Mouse (Mus musculus) intestine, embryonic 16.5 days (tissue): Measurements from ENCODE around the gene Fgd4. TPM values are rescaled to one million over a fixed set of nuclear protein-coding genes. Genes with fewer than 3 reads are reported as not detected.
"Not testable (repeated sequence)": the region's sequence is repeated elsewhere in the genome, so short reads cannot be mapped to it uniquely, and the experiment has no call there.

Experiments
- ATAC-seq: fragments of 200-750 bp; cut with Nextera tagmentation; 2 replicates; pipeline ENCODE4 v1.8.0; 2017; ENCODE audit warnings: moderate TSS enrichment, moderate library complexity
- H3K27ac ChIP-seq: fragments of 300-500 bp; sonication (generic); 2 replicates; pipeline ENCODE4 v1.5.1; 2014; ENCODE audit warnings: mild to moderate bottlenecking, low read length
- H3K27me3 ChIP-seq: fragments of 300-500 bp; sonication (generic); replicated peaks from 2 replicates; pipeline ENCODE4 v1.6.1; 2014; ENCODE audit warnings: low read length, control low read depth, mixed read lengths; ENCODE audit not compliant: control insufficient read depth, insufficient read depth
- H3K36me3 ChIP-seq: fragments of 300-500 bp; sonication (generic); 2 replicates; pipeline ENCODE4 v1.6.1; 2014; ENCODE audit warnings: low read length, control low read depth; ENCODE audit not compliant: control insufficient read depth, insufficient read depth
- H3K4me1 ChIP-seq: fragments of 300-500 bp; sonication (generic); 2 replicates; pipeline ENCODE4 v1.6.1; 2014; ENCODE audit warnings: low read length, control low read depth, mixed read lengths; ENCODE audit not compliant: control insufficient read depth, insufficient read depth
- H3K4me2 ChIP-seq: fragments of 300-500 bp; sonication (generic); 2 replicates; pipeline ENCODE4 v1.6.1; 2014; ENCODE audit warnings: low read depth, low read length, control low read depth
- H3K4me3 ChIP-seq: fragments of 300-500 bp; sonication (generic); 2 replicates; pipeline ENCODE4 v1.5.1; 2014; ENCODE audit warnings: mild to moderate bottlenecking, low read length
- H3K9ac ChIP-seq: fragments of 300-500 bp; sonication (generic); 2 replicates; pipeline ENCODE4 v1.6.1; 2014; ENCODE audit warnings: low read depth, low read length
- H3K9me3 ChIP-seq: fragments of 300-500 bp; sonication (generic); 2 replicates; pipeline ENCODE4 v1.6.1; 2016; ENCODE audit warnings: low read length, control low read depth; ENCODE audit not compliant: control insufficient read depth
- WGBS: fragments of 180-500 bp; shearing (Covaris S2); extraction: QIAGEN DNeasy Blood & Tissue Kit; methylation state at CpG from one replicate; pipeline ENCODE4 v1.1.7; 2014; 5-methylcytosine and 5-hydroxymethylcytosine counted together
- polyA plus RNA-seq: library from polyadenylated mRNA; unstranded; fragments of >200 nt; fragmentation: Nextera tagmentation; extraction: Ambion mirVana; gene quantifications from 2 replicates; pipeline ENCODE4 v1.2.1, GENCODE M21; 2015

Gene Fgd4
- polyA plus RNA-seq, 1 experiment from 2014 or later, result 13.0 TPM

DNA sequence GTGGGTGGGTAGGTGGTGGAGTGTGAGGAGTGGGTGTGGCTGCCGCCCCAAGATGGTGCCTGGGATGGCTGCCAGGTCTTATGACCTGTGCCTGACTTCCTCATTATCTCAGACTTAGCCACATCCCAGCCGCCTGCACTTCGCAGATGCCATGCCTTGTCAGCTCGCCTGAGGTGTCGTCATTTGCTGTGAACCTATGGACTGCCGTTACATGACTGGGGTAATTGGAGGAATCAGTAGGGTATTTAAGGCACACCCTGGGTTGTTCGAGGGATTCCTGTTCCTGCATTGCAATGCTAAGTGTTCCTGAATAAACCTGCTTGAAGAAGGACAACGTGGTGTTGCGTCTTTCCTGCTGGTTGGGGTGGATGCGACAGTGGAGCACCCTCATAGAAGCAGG lies 126.9 kb downstream of the Fgd4 start:
- H3K27me3 ChIP-seq, H3K9me3 ChIP-seq, H3K4me3 ChIP-seq, ATAC-seq, H3K4me1 ChIP-seq, H3K4me2 ChIP-seq, H3K36me3 ChIP-seq, H3K27ac ChIP-seq, H3K9ac ChIP-seq: not testable (repeated sequence)
- WGBS, result 91% methylated on average over 10 of the region's 10 CpGs

DNA sequence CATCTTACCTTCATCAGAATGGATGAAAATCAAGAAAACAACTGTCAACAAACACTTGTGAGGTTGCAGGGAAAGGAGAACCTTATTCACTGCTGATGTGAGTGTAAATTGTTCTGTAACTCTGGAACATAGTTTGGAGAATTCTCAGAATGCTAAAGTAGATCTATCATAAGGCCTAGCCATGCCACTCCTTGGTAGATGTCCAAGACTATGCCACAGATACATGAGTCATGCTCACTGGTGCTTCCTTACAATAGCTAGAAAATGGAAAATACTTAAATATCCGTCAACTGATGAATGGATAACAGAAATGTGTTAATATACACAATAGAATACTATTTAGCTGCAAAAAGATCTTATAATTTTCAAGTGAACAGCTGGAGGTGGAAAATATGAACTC lies 150.3 kb downstream of the Fgd4 start:
- no peak overlapping the region for H3K27ac ChIP-seq
- no peak overlapping the region for H3K4me2 ChIP-seq
- H3K27me3 ChIP-seq, result no peaks in the 10 kb centered on the region
- no peak overlapping the region for H3K4me3 ChIP-seq
- no peaks in the 10 kb centered on the region for H3K4me1 ChIP-seq
- no peak overlapping the region for H3K9ac ChIP-seq
- H3K9me3 ChIP-seq, result no peaks in the 10 kb centered on the region
- 87% methylated on average over 1 of the region's 1 CpGs for WGBS
- ATAC-seq, result no peak
- H3K36me3 ChIP-seq, result no peaks in the 10 kb centered on the region

DNA sequence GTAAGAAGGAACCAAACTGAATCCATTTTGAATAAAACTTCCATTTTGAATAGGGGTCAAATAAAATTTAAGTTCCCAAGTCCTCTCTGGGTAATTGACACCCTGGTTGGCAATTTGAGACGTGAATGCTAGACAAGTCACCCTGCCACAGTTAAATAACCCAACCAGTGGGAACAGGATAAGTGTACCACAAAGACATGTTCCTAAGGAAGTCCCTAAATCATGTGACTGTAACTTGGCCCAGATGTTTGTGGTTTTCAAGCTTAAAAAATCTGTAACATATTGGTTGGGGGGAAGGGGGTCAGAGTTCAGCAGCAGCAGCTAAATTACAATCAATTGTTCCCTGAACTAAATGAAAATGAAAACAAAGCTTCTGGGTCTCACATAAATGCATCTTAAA lies 161.9 kb downstream of the Fgd4 start:
- no peak overlapping the region for H3K27ac ChIP-seq
- H3K27me3 ChIP-seq, result no peaks in the 10 kb centered on the region
- H3K4me3 ChIP-seq, result no peak overlapping the region
- H3K9ac ChIP-seq, result no peak overlapping the region
- H3K4me1 ChIP-seq, result no peaks in the 10 kb centered on the region
- H3K36me3 ChIP-seq, result no peaks in the 10 kb centered on the region
- ATAC-seq, result no peak
- H3K4me2 ChIP-seq, result no peak overlapping the region
- H3K9me3 ChIP-seq, result no peaks in the 10 kb centered on the region
- WGBS, result 82% methylated on average over 1 of the region's 1 CpGs

DNA sequence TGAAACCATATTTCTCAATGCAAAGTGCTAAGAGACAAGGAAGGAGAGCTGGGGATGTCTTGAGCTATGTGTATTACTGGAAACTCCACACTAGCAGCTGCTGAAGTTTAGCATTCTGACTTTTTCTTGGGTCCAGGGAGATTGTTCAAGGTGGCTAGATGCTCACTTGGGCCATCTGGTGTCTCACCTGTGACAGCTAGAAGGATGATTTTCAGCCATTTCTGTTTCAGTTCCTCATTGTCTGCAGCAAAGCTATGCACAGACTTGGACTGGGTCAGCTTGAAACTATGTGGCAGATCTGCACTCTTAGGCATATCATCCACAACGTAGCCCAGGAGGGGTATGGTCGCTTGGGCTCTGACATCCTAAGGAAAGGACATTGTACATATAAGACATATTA lies 177.9 kb downstream of the Fgd4 start:
- no peak overlapping the region for H3K9ac ChIP-seq
- no peak overlapping the region for H3K27ac ChIP-seq
- H3K36me3 ChIP-seq, result 0 out of 2 replicates have a peak, but pooled peaks cover 5% of the 10 kb centered on the region
- no peaks in the 10 kb centered on the region for H3K27me3 ChIP-seq
- no peak overlapping the region for H3K4me3 ChIP-seq
- H3K4me2 ChIP-seq, result no peak overlapping the region
- H3K4me1 ChIP-seq, result no peaks in the 10 kb centered on the region
- 87% methylated on average over 2 of the region's 2 CpGs for WGBS
- ATAC-seq, result no peak
- H3K9me3 ChIP-seq, result no peaks in the 10 kb centered on the region

DNA sequence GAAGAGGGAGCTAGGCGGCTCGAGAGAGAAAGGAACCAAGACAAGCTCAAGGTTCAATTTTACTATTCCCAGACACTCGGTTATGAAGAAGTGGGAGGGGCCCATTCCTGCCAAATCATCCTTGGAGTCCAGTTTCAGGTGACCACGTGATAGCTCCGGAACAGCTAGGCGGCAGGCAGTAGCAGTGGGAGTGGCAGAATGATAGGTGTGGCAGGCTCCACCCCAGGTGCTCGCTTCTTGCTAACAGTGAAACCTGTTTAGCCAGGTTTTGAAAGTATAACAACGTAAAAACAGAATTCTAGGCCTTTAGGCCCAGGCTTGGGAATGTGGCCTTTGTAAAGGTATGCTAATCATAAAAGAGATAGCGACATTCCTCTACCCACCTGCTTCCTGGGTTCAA lies 233.1 kb downstream of the Fgd4 start:
- H3K27ac ChIP-seq, H3K9ac ChIP-seq, H3K4me3 ChIP-seq, H3K9me3 ChIP-seq, H3K4me2 ChIP-seq, H3K36me3 ChIP-seq, H3K27me3 ChIP-seq, H3K4me1 ChIP-seq: not testable (repeated sequence)
- WGBS, result 54% methylated on average over 8 of the region's 9 CpGs
- ATAC-seq, result peak; percentile 95

Other genes with a start within 250 kb of the Fgd4 start
- 52.2 and 52.9 TPM in 2 replicates for gene Dnm1l, start 241.6 kb downstream of the Fgd4 start, polyA plus RNA-seq
- gene Olfr19, start 75.9 kb upstream of the Fgd4 start, polyA plus RNA-seq, result not detected in 2 replicates
- gene Spag6l, start 228.9 kb upstream of the Fgd4 start, polyA plus RNA-seq, result 0.34 and 0.60 TPM in 2 replicates